Comparison of ENCODE assay signal across 28 mouse cellular contexts in genomic region chr2:71524763-71525162, GRCm38 (mm10). TPM values are rescaled to one million over a fixed set of nuclear protein-coding genes. Genes with fewer than 3 reads are reported as not detected.
DNase-seq lines count a peak whose midpoint lies in the region; ATAC-seq lines count a peak whose summit lies in the region.
"Had no signal": no experiment of that assay in that cellular context is flagged by ENCODE, and none has a peak within 500 bp of the region (broad histone marks: within the 10 kb centered on the region; RNA-seq: fewer than 3 reads in every experiment).

No protein-coding gene starts in this region.

- H3K9me3 ChIP-seq in hindbrain, embryonic 10.5 days, result no peaks in the 10 kb centered on the region
- H3K9me3 ChIP-seq in hindbrain, embryonic 13.5 days, result no peaks in the 10 kb centered on the region
- H3K9me3 ChIP-seq in forebrain, embryonic 14.5 days (replicated peaks; ENCODE audit: control insufficient read depth, low read length), result no peaks in the 10 kb centered on the region
- H3K9me3 ChIP-seq: G1E; heart, embryonic 10.5 days; hindbrain, embryonic 12.5 days; liver, embryonic 15.5 days; lung, embryonic 15.5 days had no signal

- H3K4me2 ChIP-seq in hindbrain, embryonic 13.5 days, result no peak overlapping the region
- H3K4me2 ChIP-seq in forebrain, embryonic 14.5 days (ENCODE audit: low read length), result peak overlapping the region; percentile 75
- H3K4me2 ChIP-seq: hindbrain, embryonic 12.5 days; liver, embryonic 15.5 days; lung, embryonic 15.5 days had no signal

- H3K4me3 ChIP-seq in hindbrain, embryonic 10.5 days, result no peak overlapping the region
- no peak overlapping the region for H3K4me3 ChIP-seq in hindbrain, embryonic 13.5 days
- H3K4me3 ChIP-seq in forebrain, embryonic 14.5 days (ENCODE audit: low read depth, low read length), result peak overlapping the region; percentile 52
- H3K4me3 ChIP-seq: heart, embryonic 10.5 days; hindbrain, embryonic 12.5 days; left cerebral cortex, adult 2 months; liver, embryonic 15.5 days; lung, embryonic 15.5 days; megakaryocyte, embryonic 14.5 days had no signal

- no peak overlapping the region for H3K9ac ChIP-seq in hindbrain, embryonic 13.5 days
- H3K9ac ChIP-seq in forebrain, embryonic 14.5 days (ENCODE audit: low read length), result peak overlapping the region; percentile 59
- H3K9ac ChIP-seq: hindbrain, embryonic 12.5 days; liver, embryonic 15.5 days; lung, embryonic 15.5 days had no signal

- no peaks in the 10 kb centered on the region for H3K36me3 ChIP-seq in hindbrain, embryonic 10.5 days
- H3K36me3 ChIP-seq in hindbrain, embryonic 13.5 days, result no peaks in the 10 kb centered on the region
- no peaks in the 10 kb centered on the region for H3K36me3 ChIP-seq in forebrain, embryonic 14.5 days (ENCODE audit: control insufficient read depth, insufficient read depth, low read length)
- H3K36me3 ChIP-seq: heart, embryonic 10.5 days; hindbrain, embryonic 12.5 days; liver, embryonic 15.5 days; lung, embryonic 15.5 days had no signal

- peaks cover 23% of the 10 kb centered on the region for H3K4me1 ChIP-seq in hindbrain, embryonic 10.5 days (replicated peaks)
- peaks cover 12% of the 10 kb centered on the region for H3K4me1 ChIP-seq in hindbrain, embryonic 13.5 days (replicated peaks)
- peaks cover 12% of the 10 kb centered on the region for H3K4me1 ChIP-seq in forebrain, embryonic 14.5 days (ENCODE audit: control insufficient read depth, insufficient read depth, low read length)

- WGBS in hindbrain, embryonic 10.5 days, result 20% methylated on average over 13 of the region's 13 CpGs
- 26% methylated on average over 13 of the region's 13 CpGs for WGBS in hindbrain, embryonic 13.5 days
- WGBS in forebrain, embryonic 14.5 days, result 32% methylated on average over 13 of the region's 13 CpGs

- peaks cover 99% of the 10 kb centered on the region for H3K27me3 ChIP-seq in hindbrain, embryonic 10.5 days (ENCODE audit: insufficient read depth, poor library complexity, severe bottlenecking)
- peaks cover 97% of the 10 kb centered on the region for H3K27me3 ChIP-seq in hindbrain, embryonic 13.5 days
- peaks cover 52% of the 10 kb centered on the region for H3K27me3 ChIP-seq in forebrain, embryonic 14.5 days (replicated peaks; ENCODE audit: control insufficient read depth, insufficient read depth, low read length)
- H3K27me3 ChIP-seq: CH12.LX had no signal

- DNase-seq in hindbrain, embryonic 10.5 days (ENCODE audit: low spot score), result peak; percentile 23
- peak; percentile 31 for DNase-seq in thymus, postnatal 4 days
- no peak for DNase-seq in thymus, postnatal 36 days
- no peak for DNase-seq in forebrain, embryonic 14.5 days (ENCODE audit: low spot score)
- no peak for DNase-seq in T-cell, adult 2 months (ENCODE audit: low spot score)
- DNase-seq: adrenal gland, adult 8-10 months; B cell, adult 2 months; cerebellum, adult 18-20 months; cerebellum, postnatal 14 days; kidney, adult 18-20 months; layer of hippocampus, adult 9-11 months; liver; lung, postnatal 36 days; right cerebral cortex, postnatal 14 days had no signal

- no peak for ATAC-seq in hindbrain, embryonic 13.5 days (ENCODE audit: low FRiP score)
- ATAC-seq in forebrain, embryonic 14.5 days, result no peak
- no peak for ATAC-seq in frontal cortex, adult (ENCODE audit: low TSS enrichment)
- ATAC-seq: activated CD4-positive, CD25-positive, alpha-beta regulatory T cell, adult 4 months; inflammation-experienced regulatory T-cells, adult 6 months had no signal

- no peak overlapping the region for H3K27ac ChIP-seq in hindbrain, embryonic 10.5 days
- no peak overlapping the region for H3K27ac ChIP-seq in hindbrain, embryonic 13.5 days
- H3K27ac ChIP-seq in forebrain, embryonic 14.5 days (ENCODE audit: low read depth, low read length), result peak overlapping the region; percentile 59; the same call in 1 of the 2 replicates
- H3K27ac ChIP-seq: heart, embryonic 10.5 days; hindbrain, embryonic 12.5 days; kidney, postnatal 0 days; left cerebral cortex, adult 2 months; liver, embryonic 15.5 days; lung, embryonic 15.5 days had no signal

RNA-seq across cellular contexts. Expression of gene Dlx1, which starts 3.1 kb away (rescaled TPM):
- polyA plus RNA-seq in hindbrain, embryonic 10.5 days (2016; fragmentation: Nextera tagmentation; extraction: Ambion mirVana), result 6.4 and 9.9 TPM in 2 replicates
- polyA plus RNA-seq in hindbrain, embryonic 13.5 days (2015; fragmentation: Nextera tagmentation; extraction: Ambion mirVana), result 0.96 and 1.4 TPM in 2 replicates
- 155 and 176 TPM in 2 replicates for polyA plus RNA-seq in forebrain, embryonic 14.5 days (2014; fragmentation: Nextera tagmentation; extraction: Ambion mirVana)
- polyA plus RNA-seq: activated CD4-positive, CD25-positive, alpha-beta regulatory T cell, adult 4 months; heart, postnatal 0 days; inflammation-experienced regulatory T-cells, adult 6 months; kidney, postnatal 0 days had no signal

RNA-seq across cellular contexts. Expression of gene Dlx2, which starts 21.8 kb away (rescaled TPM):
- polyA plus RNA-seq in hindbrain, embryonic 10.5 days (2016; fragmentation: Nextera tagmentation; extraction: Ambion mirVana), result 7.6 and 7.8 TPM in 2 replicates
- 0.51 and 0.76 TPM in 2 replicates for polyA plus RNA-seq in hindbrain, embryonic 13.5 days (2015; fragmentation: Nextera tagmentation; extraction: Ambion mirVana)
- polyA plus RNA-seq in forebrain, embryonic 14.5 days (2014; fragmentation: Nextera tagmentation; extraction: Ambion mirVana), result 44.8 and 51.2 TPM in 2 replicates
- polyA plus RNA-seq: activated CD4-positive, CD25-positive, alpha-beta regulatory T cell, adult 4 months; G1E; heart, postnatal 0 days; inflammation-experienced regulatory T-cells, adult 6 months; kidney, postnatal 0 days had no signal

Comparison
In these comparisons a context has a peak if more than half of its experiments do, and no peak if none do; other contexts are left out.
1. DNase-seq: peak in hindbrain, embryonic 10.5 days (single experiment) and thymus, postnatal 4 days (single experiment); none in thymus, postnatal 36 days (0 of 2), forebrain, embryonic 14.5 days (single experiment) and T-cell, adult 2 months (single experiment).
2. RNA of gene Dlx1, which starts 3.1 kb away (polyA plus RNA-seq): 155 to 176 TPM in forebrain, embryonic 14.5 days; 6.4 to 9.9 TPM in hindbrain, embryonic 10.5 days and 0.96 to 1.4 TPM in hindbrain, embryonic 13.5 days; every median in the first group is over 10 times any median in the second.